Mouse (Mus musculus): Measurements from ENCODE around the gene Trpt1. TPM values are rescaled to one million over a fixed set of nuclear protein-coding genes. Genes with fewer than 3 reads are reported as not detected.

The Trpt1 gene
- total and polyA plus RNA-seq, 2 experiments from 2014 or later, result 19.8 to 28.1 TPM

GRCm38 (mm10) chr19:6977759-6978638 is 17.9 kb upstream of the Trpt1 start:
- H3K36me3 ChIP-seq (ENCODE audit: insufficient read depth, low read length), result peaks cover 19% of the 10 kb centered on the region
- H3K4me3 ChIP-seq (ENCODE audit: low read depth, low read length), result peak overlapping the region; percentile 65; the same call in 1 of the 2 replicates
- no peak for TF ChIP-seq CTCF (IDR thresholded peaks at IDR 0.05)
- peak overlapping the region; percentile 84 for H3K4me2 ChIP-seq (ENCODE audit: low read depth, low read length, poor library complexity, severe bottlenecking)
- 80% methylated on average over 13 of the region's 13 CpGs for WGBS
- DNase-seq (ENCODE audit: low spot score), result no peak
- ATAC-seq (ENCODE audit: low FRiP score), result no peak
- peak overlapping the region; percentile 95; the same call in 1 of the 2 replicates for H3K27ac ChIP-seq (ENCODE audit: low read depth, low read length)
- H3K9me3 ChIP-seq (ENCODE audit: low read length), result no peaks in the 10 kb centered on the region
- H3K9ac ChIP-seq (replicated peaks; ENCODE audit: low read length, poor library complexity, severe bottlenecking), result 0 out of 2 replicates have a peak overlapping the region, but pooled peaks have one; percentile 29
- peaks cover 19% of the 10 kb centered on the region; the same call in 1 of the 2 replicates for H3K4me1 ChIP-seq (ENCODE audit: insufficient read depth, low read length)
- no peaks in the 10 kb centered on the region for H3K27me3 ChIP-seq (ENCODE audit: insufficient read depth, low read length)

- 47% methylated on average over 3 of the region's 3 CpGs for WGBS
- Histone ChIP-seq H3K4me3 (ENCODE audit: low read depth, low read length) (peak overlapping the region; percentile 65), H3K9ac (replicated peaks; ENCODE audit: low read length, poor library complexity, severe bottlenecking) (peak overlapping the region; percentile 74; the same call in 1 of the 2 replicates), H3K9me3 (ENCODE audit: low read length) (no peaks in the 10 kb centered on the region), H3K27me3 (ENCODE audit: insufficient read depth, low read length) (no peaks in the 10 kb centered on the region), H3K36me3 (ENCODE audit: insufficient read depth, low read length) (peaks cover 19% of the 10 kb centered on the region), H3K27ac (ENCODE audit: low read depth, low read length) (peak overlapping the region; percentile 95), H3K4me1 (ENCODE audit: insufficient read depth, low read length) (peaks cover 19% of the 10 kb centered on the region; the same call in 1 of the 2 replicates), H3K4me2 (ENCODE audit: low read depth, low read length, poor library complexity, severe bottlenecking) (peak overlapping the region; percentile 84)
- ATAC-seq (ENCODE audit: low FRiP score) (no peak), DNase-seq (ENCODE audit: low spot score) (no peak)
- TF ChIP-seq CTCF (IDR thresholded peaks at IDR 0.05), result no peak
Measured at GRCm38 (mm10) chr19:6978639-6978974, 17.3 kb upstream of the Trpt1 start.

- Histone ChIP-seq H3K4me1 (ENCODE audit: insufficient read depth, low read length) (peaks cover 19% of the 10 kb centered on the region; the same call in 1 of the 2 replicates), H3K9ac (replicated peaks; ENCODE audit: low read length, poor library complexity, severe bottlenecking) (peak overlapping the region; percentile 74), H3K27me3 (ENCODE audit: insufficient read depth, low read length) (no peaks in the 10 kb centered on the region), H3K27ac (ENCODE audit: low read depth, low read length) (peak overlapping the region; percentile 95), H3K9me3 (ENCODE audit: low read length) (no peaks in the 10 kb centered on the region), H3K4me3 (ENCODE audit: low read depth, low read length) (peak overlapping the region; percentile 65), H3K36me3 (ENCODE audit: insufficient read depth, low read length) (peaks cover 19% of the 10 kb centered on the region), H3K4me2 (ENCODE audit: low read depth, low read length, poor library complexity, severe bottlenecking) (peak overlapping the region; percentile 84)
- TF ChIP-seq CTCF (IDR thresholded peaks at IDR 0.05), result no peak
- ATAC-seq (ENCODE audit: low FRiP score) (no peak), DNase-seq (ENCODE audit: low spot score) (peak; percentile 18)
- WGBS, result 8% methylated on average over 11 of the region's 11 CpGs
Measured at GRCm38 (mm10) chr19:6979001-6979479, 16.9 kb upstream of the Trpt1 start.

- H3K9ac ChIP-seq (replicated peaks; ENCODE audit: low read length, poor library complexity, severe bottlenecking), result peak overlapping the region; percentile 74
- H3K36me3 ChIP-seq (ENCODE audit: insufficient read depth, low read length), result peaks cover 20% of the 10 kb centered on the region
- ATAC-seq (ENCODE audit: low FRiP score) (peak; percentile 90), DNase-seq (ENCODE audit: low spot score) (peak; percentile 99)
- WGBS, result 1% methylated on average over 56 of the region's 59 CpGs
- no peaks in the 10 kb centered on the region for H3K27me3 ChIP-seq (ENCODE audit: insufficient read depth, low read length)
- peak overlapping the region; percentile 65 for H3K4me3 ChIP-seq (ENCODE audit: low read depth, low read length)
- H3K27ac ChIP-seq (ENCODE audit: low read depth, low read length), result peak overlapping the region; percentile 95
- peak overlapping the region; percentile 84 for H3K4me2 ChIP-seq (ENCODE audit: low read depth, low read length, poor library complexity, severe bottlenecking)
- TF ChIP-seq CTCF (IDR thresholded peaks at IDR 0.05), result peak; percentile 71
- no peaks in the 10 kb centered on the region for H3K9me3 ChIP-seq (ENCODE audit: low read length)
- peaks cover 19% of the 10 kb centered on the region; the same call in 1 of the 2 replicates for H3K4me1 ChIP-seq (ENCODE audit: insufficient read depth, low read length)
Measured at GRCm38 (mm10) chr19:6979486-6980380, 16.2 kb upstream of the Trpt1 start.

- 2% methylated on average over 33 of the region's 38 CpGs for WGBS
- Histone ChIP-seq H3K4me1 (ENCODE audit: insufficient read depth, low read length) (peaks cover 19% of the 10 kb centered on the region; the same call in 1 of the 2 replicates), H3K4me2 (ENCODE audit: low read depth, low read length, poor library complexity, severe bottlenecking) (peak within 1 kb of the TSS; percentile 84), H3K9me3 (ENCODE audit: low read length) (no peaks in the 10 kb centered on the region), H3K36me3 (ENCODE audit: insufficient read depth, low read length) (peaks cover 27% of the 10 kb centered on the region), H3K27me3 (ENCODE audit: insufficient read depth, low read length) (no peaks in the 10 kb centered on the region), H3K9ac (replicated peaks; ENCODE audit: low read length, poor library complexity, severe bottlenecking) (peak within 1 kb of the TSS; percentile 74), H3K27ac (ENCODE audit: low read depth, low read length) (peak within 1 kb of the TSS; percentile 95), H3K4me3 (ENCODE audit: low read depth, low read length) (peak within 1 kb of the TSS; percentile 65)
- peak; percentile 89 for ATAC-seq (ENCODE audit: low FRiP score)
- no peak for TF ChIP-seq CTCF (IDR thresholded peaks at IDR 0.05)
- peak; percentile 99 for DNase-seq (ENCODE audit: low spot score)
Measured at GRCm38 (mm10) chr19:6980381-6981093, 15.4 kb upstream of the Trpt1 start, which contains the start of gene Fkbp2. Gene Fkbp2 (minus strand): TSS chr19:6980501.

Data from midbrain, postnatal 0 days (tissue).